Mouse (Mus musculus): ENCODE results near the gene Sp7. TPM values are rescaled to one million over a fixed set of nuclear protein-coding genes. Genes with fewer than 3 reads are reported as not detected.
"Not testable (repeated sequence)": the region's sequence is repeated elsewhere in the genome, so short reads cannot be mapped to it uniquely, and the experiment has no call there.

Gene Sp7
- polyA plus RNA-seq, 1 experiment from 2014 or later = not detected

GRCm38 (mm10) chr15:102344490-102344889 lies 22.5 kb downstream of the Sp7 start:
- 90% methylated on average over 3 of the region's 3 CpGs for WGBS (ENCODE audit: missing documents)
- no peak overlapping the region for H3K27ac ChIP-seq
- H3K79me2 ChIP-seq (ENCODE audit: inconsistent target) = peaks cover 3% of the 10 kb centered on the region; the same call in 1 of the 2 replicates
- H3K36me3 ChIP-seq (ENCODE audit: inconsistent target) = peaks cover 18% of the 10 kb centered on the region; the same call in 1 of the 2 replicates
- no peak overlapping the region for H3K4me3 ChIP-seq (ENCODE audit: inconsistent target)

GRCm38 (mm10) chr15:102341580-102341979 lies 25.4 kb downstream of the Sp7 start:
- peaks cover 45% of the 10 kb centered on the region for H3K36me3 ChIP-seq (ENCODE audit: inconsistent target)
- 12% methylated on average over 1 of the region's 1 CpGs for WGBS (ENCODE audit: missing documents)
- H3K79me2 ChIP-seq (ENCODE audit: inconsistent target) = no peaks in the 10 kb centered on the region
- no peak overlapping the region for H3K4me3 ChIP-seq (ENCODE audit: inconsistent target)
- no peak overlapping the region for H3K27ac ChIP-seq

GRCm38 (mm10) chr15:102339612-102340011 lies 27.4 kb downstream of the Sp7 start:
- 88% methylated on average over 5 of the region's 5 CpGs for WGBS (ENCODE audit: missing documents)
- Histone ChIP-seq H3K4me3 (ENCODE audit: inconsistent target) (no peak overlapping the region), H3K36me3 (ENCODE audit: inconsistent target) (peaks cover 39% of the 10 kb centered on the region), H3K27ac (no peak overlapping the region), H3K79me2 (ENCODE audit: inconsistent target) (no peaks in the 10 kb centered on the region)

- H3K36me3 ChIP-seq (ENCODE audit: inconsistent target) = peaks cover 43% of the 10 kb centered on the region
- no peak overlapping the region for H3K27ac ChIP-seq
- 96% methylated on average over 4 of the region's 4 CpGs for WGBS (ENCODE audit: missing documents)
- H3K79me2 ChIP-seq (ENCODE audit: inconsistent target) = peaks cover 22% of the 10 kb centered on the region
- H3K4me3 ChIP-seq (ENCODE audit: inconsistent target) = no peak overlapping the region
These were observed 30.0 kb downstream of the Sp7 start for GRCm38 (mm10) chr15:102336946-102337345.

GRCm38 (mm10) chr15:102335925-102336324 lies 31.1 kb downstream of the Sp7 start:
- peaks cover 25% of the 10 kb centered on the region for H3K79me2 ChIP-seq (ENCODE audit: inconsistent target)
- H3K36me3 ChIP-seq (ENCODE audit: inconsistent target) = peaks cover 43% of the 10 kb centered on the region
- not testable (repeated sequence) for H3K4me3 ChIP-seq (ENCODE audit: inconsistent target); H3K27ac ChIP-seq
- 92% methylated on average over 5 of the region's 5 CpGs for WGBS (ENCODE audit: missing documents)

- 90% methylated on average over 8 of the region's 8 CpGs for WGBS (ENCODE audit: missing documents)
- H3K36me3 ChIP-seq (ENCODE audit: inconsistent target) = peaks cover 44% of the 10 kb centered on the region
These were observed 31.7 kb downstream of the Sp7 start for GRCm38 (mm10) chr15:102335254-102335653.

GRCm38 (mm10) chr15:102331610-102332015 lies 35.4 kb downstream of the Sp7 start, which contains the start of gene Myg1:
Gene Myg1, plus strand, starts transcription at chr15:102331709.
- peak within 1 kb of the TSS; percentile 84 for H3K4me3 ChIP-seq (ENCODE audit: inconsistent target)
- peaks cover 40% of the 10 kb centered on the region for H3K79me2 ChIP-seq (ENCODE audit: inconsistent target)
- WGBS (ENCODE audit: missing documents) = under 1% methylated on average over 30 of the region's 30 CpGs
- peaks cover 26% of the 10 kb centered on the region; the same call in 1 of the 2 replicates for H3K36me3 ChIP-seq (ENCODE audit: inconsistent target)
- peak within 1 kb of the TSS; percentile 58 for H3K27ac ChIP-seq

More at GRCm38 (mm10) chr15:102335254-102335653, 31.7 kb downstream of the Sp7 start:
- Histone ChIP-seq H3K79me2 (ENCODE audit: inconsistent target) (peaks cover 25% of the 10 kb centered on the region), H3K27ac (no peak overlapping the region), H3K4me3 (ENCODE audit: inconsistent target) (no peak overlapping the region)

- Histone ChIP-seq H3K79me2 (ENCODE audit: inconsistent target) (peaks cover 24% of the 10 kb centered on the region), H3K36me3 (ENCODE audit: inconsistent target) (peaks cover 13% of the 10 kb centered on the region; the same call in 1 of the 2 replicates), H3K4me3 (ENCODE audit: inconsistent target) (peak overlapping the region; percentile 96), H3K27ac (peak overlapping the region; percentile 72; the same call in 1 of the 2 replicates)
- WGBS (ENCODE audit: missing documents) = 41% methylated on average over 7 of the region's 8 CpGs
These were observed 40.1 kb downstream of the Sp7 start for GRCm38 (mm10) chr15:102326892-102327291.

GRCm38 (mm10) chr15:102326022-102326576 lies 40.9 kb downstream of the Sp7 start, which contains the start of gene Pfdn5:
Gene Pfdn5, plus strand, starts transcription at chr15:102326116.
- Histone ChIP-seq H3K4me3 (ENCODE audit: inconsistent target) (peak within 1 kb of the TSS; percentile 96), H3K36me3 (ENCODE audit: inconsistent target) (peaks cover 13% of the 10 kb centered on the region; the same call in 1 of the 2 replicates), H3K27ac (peak within 1 kb of the TSS; percentile 72), H3K79me2 (ENCODE audit: inconsistent target) (peaks cover 21% of the 10 kb centered on the region)
- under 1% methylated on average over 30 of the region's 40 CpGs for WGBS (ENCODE audit: missing documents)

GRCm38 (mm10) chr15:102324654-102325473 lies 42.1 kb downstream of the Sp7 start:
- peaks cover 21% of the 10 kb centered on the region for H3K79me2 ChIP-seq (ENCODE audit: inconsistent target)
- peaks cover 8% of the 10 kb centered on the region; the same call in 1 of the 2 replicates for H3K36me3 ChIP-seq (ENCODE audit: inconsistent target)
- no peak overlapping the region for H3K4me3 ChIP-seq (ENCODE audit: inconsistent target)
- 83% methylated on average over 12 of the region's 12 CpGs for whole genome bisulfite sequencing (ENCODE audit: missing documents)
- no peak overlapping the region for H3K27ac ChIP-seq

GRCm38 (mm10) chr15:102316263-102316662 lies 50.7 kb downstream of the Sp7 start:
- Histone ChIP-seq H3K79me2 (ENCODE audit: inconsistent target) (no peaks in the 10 kb centered on the region), H3K27ac (peak overlapping the region; percentile 35), H3K4me3 (ENCODE audit: inconsistent target) (no peak overlapping the region), H3K36me3 (ENCODE audit: inconsistent target) (no peaks in the 10 kb centered on the region)
- WGBS (ENCODE audit: missing documents) = 86% methylated on average over 6 of the region's 6 CpGs

GRCm38 (mm10) chr15:102315292-102315691 lies 51.7 kb downstream of the Sp7 start:
- H3K27ac ChIP-seq = peak overlapping the region; percentile 35
- no peaks in the 10 kb centered on the region for H3K36me3 ChIP-seq (ENCODE audit: inconsistent target)
- H3K79me2 ChIP-seq (ENCODE audit: inconsistent target) = no peaks in the 10 kb centered on the region
- H3K4me3 ChIP-seq (ENCODE audit: inconsistent target) = no peak overlapping the region
- 80% methylated on average over 8 of the region's 8 CpGs for WGBS (ENCODE audit: missing documents)

- Histone ChIP-seq H3K4me3 (ENCODE audit: inconsistent target) (no peak overlapping the region), H3K36me3 (ENCODE audit: inconsistent target) (no peaks in the 10 kb centered on the region), H3K79me2 (ENCODE audit: inconsistent target) (no peaks in the 10 kb centered on the region), H3K27ac (peak overlapping the region; percentile 33)
These were observed 55.5 kb downstream of the Sp7 start for GRCm38 (mm10) chr15:102311489-102311888.

GRCm38 (mm10) chr15:102310074-102310845 lies 56.7 kb downstream of the Sp7 start:
- no peaks in the 10 kb centered on the region for H3K36me3 ChIP-seq (ENCODE audit: inconsistent target)

More at GRCm38 (mm10) chr15:102310074-102310845, 56.7 kb downstream of the Sp7 start:
- Histone ChIP-seq H3K4me3 (ENCODE audit: inconsistent target) (no peak overlapping the region), H3K27ac (no peak overlapping the region), H3K79me2 (ENCODE audit: inconsistent target) (no peaks in the 10 kb centered on the region)
- 98% methylated on average over 10 of the region's 10 CpGs for WGBS (ENCODE audit: missing documents)
